Mouse (Mus musculus): Measurements from ENCODE around the gene Fam84b. TPM values are rescaled to one million over a fixed set of nuclear protein-coding genes. Genes with fewer than 3 reads are reported as not detected.

The Fam84b gene
- 11.8 and 15.8 TPM in 2 replicates for polyA plus RNA-seq (2014; fragmentation: Nextera tagmentation; extraction: Ambion mirVana)

DNA sequence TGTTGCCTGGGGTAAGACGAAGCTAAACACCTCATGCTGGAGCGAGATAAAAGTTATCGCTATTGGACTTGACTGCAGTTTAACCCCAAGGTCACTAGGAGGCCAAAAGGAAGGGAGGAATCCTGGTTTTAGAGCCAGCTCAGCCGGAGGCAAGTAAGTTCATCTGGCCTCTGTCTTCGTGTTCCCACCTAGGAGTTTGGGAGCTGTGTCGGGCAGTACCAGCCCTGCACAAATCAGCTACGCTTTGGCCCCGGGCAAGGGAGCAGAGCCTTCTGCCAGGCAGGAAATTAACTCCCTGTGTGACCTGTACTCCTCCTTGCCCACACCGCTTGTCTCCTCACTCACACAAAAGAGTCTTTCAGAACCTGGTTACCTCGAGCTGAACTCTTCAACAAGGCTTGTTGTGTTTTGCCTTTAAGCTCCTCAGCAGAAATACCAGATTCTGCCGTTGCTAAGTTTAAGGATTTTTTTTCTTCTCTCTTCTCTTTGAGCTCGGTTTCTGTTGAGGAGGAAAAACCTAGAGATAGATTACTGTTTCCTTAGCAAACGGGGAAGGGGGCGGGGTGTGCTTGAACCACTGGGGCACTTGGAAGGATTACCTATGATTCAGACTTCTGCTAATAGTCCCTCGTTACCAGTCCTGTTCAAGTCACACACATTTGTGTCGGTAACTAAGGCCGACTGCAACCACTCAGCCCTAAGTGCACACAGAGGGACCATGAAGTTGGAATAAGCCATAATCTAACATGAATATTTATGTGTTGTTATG is at the start of gene Fam84b:
Gene Fam84b (minus strand): TSS at position 548 of the 769 bp plus-strand sequence.
- Histone ChIP-seq H3K9me3 (ENCODE audit: control insufficient read depth, low read length) (no peaks in the 10 kb centered on the region), H3K4me2 (replicated peaks; ENCODE audit: low read depth, low read length) (no peak within 1 kb of the TSS), H3K9ac (ENCODE audit: low read depth, low read length) (no peak within 1 kb of the TSS), H3K36me3 (ENCODE audit: control insufficient read depth, insufficient read depth, low read length) (no peaks in the 10 kb centered on the region), H3K27ac (ENCODE audit: low read depth, low read length) (no peak within 1 kb of the TSS), H3K27me3 (ENCODE audit: control insufficient read depth, insufficient read depth, low read length) (no peaks in the 10 kb centered on the region), H3K4me3 (ENCODE audit: low read depth, low read length) (no peak within 1 kb of the TSS), H3K4me1 (replicated peaks; ENCODE audit: control insufficient read depth, insufficient read depth, low read length) (no peaks in the 10 kb centered on the region)
- 40% methylated on average over 17 of the region's 17 CpGs for WGBS
- DNase-seq (ENCODE audit: low spot score) = peak; percentile 26
- no peak for ATAC-seq (ENCODE audit: low FRiP score)

DNA sequence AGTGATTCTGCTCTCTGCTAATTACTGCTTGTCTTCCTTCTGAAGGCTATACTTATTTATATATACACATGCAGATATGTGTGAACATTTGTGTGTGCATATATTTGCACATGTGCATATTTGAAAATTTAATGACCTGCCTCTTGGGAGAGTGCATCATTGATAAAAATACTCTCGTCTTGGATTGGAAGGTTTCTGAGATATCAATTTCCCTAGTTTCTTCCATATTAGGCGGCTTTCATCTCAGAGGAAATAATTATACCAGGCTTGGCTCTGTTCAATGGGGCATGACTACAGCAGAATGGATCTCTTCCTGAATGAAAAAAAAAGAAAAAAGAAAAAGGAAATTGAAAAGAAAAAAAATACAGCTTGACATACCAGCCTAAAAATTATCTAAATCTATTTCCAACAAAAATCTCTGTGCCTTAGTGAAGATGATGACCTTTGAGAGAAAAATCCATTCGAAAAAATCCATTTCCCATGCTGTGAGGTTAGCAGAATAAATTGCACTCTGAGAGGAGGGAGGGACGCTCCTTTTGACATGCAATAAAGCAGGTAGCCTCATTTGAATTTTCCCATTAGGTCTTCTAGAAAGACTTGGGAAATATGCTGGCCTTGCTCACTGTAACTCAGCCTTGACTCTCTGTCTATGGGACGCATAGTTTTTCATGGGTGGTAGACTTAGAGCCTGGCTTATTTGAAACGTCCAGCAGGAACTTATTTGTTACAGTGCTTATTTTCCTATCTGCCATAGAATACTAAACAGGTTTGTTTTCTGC is 44.8 kb upstream of the Fam84b start:
- no peak overlapping the region for H3K4me3 ChIP-seq (ENCODE audit: low read depth, low read length)
- H3K4me1 ChIP-seq (replicated peaks; ENCODE audit: control insufficient read depth, insufficient read depth, low read length) = no peaks in the 10 kb centered on the region
- DNase-seq (ENCODE audit: low spot score) (no peak), ATAC-seq (ENCODE audit: low FRiP score) (no peak)
- H3K9ac ChIP-seq (ENCODE audit: low read depth, low read length) = no peak overlapping the region
- H3K27me3 ChIP-seq (ENCODE audit: control insufficient read depth, insufficient read depth, low read length) = no peaks in the 10 kb centered on the region
- H3K36me3 ChIP-seq (ENCODE audit: control insufficient read depth, insufficient read depth, low read length) = no peaks in the 10 kb centered on the region
- 62% methylated on average over 6 of the region's 6 CpGs for WGBS
- H3K9me3 ChIP-seq (ENCODE audit: control insufficient read depth, low read length) = no peaks in the 10 kb centered on the region
- no peak overlapping the region for H3K27ac ChIP-seq (ENCODE audit: low read depth, low read length)
- no peak overlapping the region for H3K4me2 ChIP-seq (replicated peaks; ENCODE audit: low read depth, low read length)

DNA sequence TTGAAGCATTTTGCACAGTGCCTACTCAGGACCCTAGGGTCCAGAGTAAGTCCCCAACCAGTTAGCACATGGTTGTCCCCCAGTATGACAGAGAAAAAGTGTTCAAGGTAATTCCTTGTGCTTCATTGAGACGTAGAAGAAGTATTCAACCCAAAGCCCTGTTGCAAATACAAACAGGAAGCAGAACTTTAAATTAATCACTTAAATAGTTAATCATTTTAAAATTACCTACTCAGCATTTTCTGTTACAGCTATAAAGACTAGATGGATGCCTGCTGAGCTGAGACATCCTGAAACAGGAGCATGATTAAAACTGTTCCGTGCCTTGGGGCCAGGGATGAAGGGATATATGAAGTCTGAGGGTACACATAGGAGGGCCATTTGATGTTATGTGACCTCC is 42.5 kb upstream of the Fam84b start:
- Histone ChIP-seq H3K4me3 (ENCODE audit: low read depth, low read length) (no peak overlapping the region), H3K27ac (ENCODE audit: low read depth, low read length) (no peak overlapping the region), H3K36me3 (ENCODE audit: control insufficient read depth, insufficient read depth, low read length) (no peaks in the 10 kb centered on the region), H3K9me3 (ENCODE audit: control insufficient read depth, low read length) (no peaks in the 10 kb centered on the region), H3K4me2 (replicated peaks; ENCODE audit: low read depth, low read length) (no peak overlapping the region), H3K4me1 (replicated peaks; ENCODE audit: control insufficient read depth, insufficient read depth, low read length) (no peaks in the 10 kb centered on the region), H3K27me3 (ENCODE audit: control insufficient read depth, insufficient read depth, low read length) (no peaks in the 10 kb centered on the region), H3K9ac (ENCODE audit: low read depth, low read length) (no peak overlapping the region)
- 86% methylated on average over 2 of the region's 2 CpGs for WGBS
- ATAC-seq (ENCODE audit: low FRiP score) (no peak), DNase-seq (ENCODE audit: low spot score) (no peak)

DNA sequence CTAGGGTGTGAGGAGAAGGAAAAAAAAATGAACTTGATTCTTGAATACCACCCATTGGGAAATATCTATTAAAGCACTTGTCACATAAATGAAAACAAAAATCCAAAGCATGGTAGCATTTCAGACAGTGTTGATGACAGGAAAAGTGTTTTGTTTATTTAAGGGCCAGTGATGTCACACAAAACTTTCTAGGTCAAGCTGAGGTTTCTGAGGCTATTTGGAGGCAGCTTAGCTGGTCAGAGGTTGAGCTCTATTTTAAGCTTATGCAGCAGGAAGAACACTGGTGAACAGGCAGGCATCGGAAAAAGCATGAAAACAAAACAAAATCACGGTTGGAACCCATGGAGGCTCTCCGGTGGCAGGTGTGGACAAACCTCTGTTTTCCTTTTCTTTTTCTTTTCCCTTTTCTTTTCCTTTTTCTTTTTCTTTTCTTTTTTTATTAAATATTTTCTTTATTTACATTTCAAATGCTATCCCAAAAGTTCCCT is 39.4 kb upstream of the Fam84b start:
- Histone ChIP-seq H3K4me1 (replicated peaks; ENCODE audit: control insufficient read depth, insufficient read depth, low read length) (no peaks in the 10 kb centered on the region; the same call in 1 of the 2 replicates), H3K36me3 (ENCODE audit: control insufficient read depth, insufficient read depth, low read length) (no peaks in the 10 kb centered on the region), H3K27ac (ENCODE audit: low read depth, low read length) (no peak overlapping the region), H3K4me3 (ENCODE audit: low read depth, low read length) (no peak overlapping the region), H3K9ac (ENCODE audit: low read depth, low read length) (no peak overlapping the region), H3K9me3 (ENCODE audit: control insufficient read depth, low read length) (no peaks in the 10 kb centered on the region), H3K27me3 (ENCODE audit: control insufficient read depth, insufficient read depth, low read length) (no peaks in the 10 kb centered on the region), H3K4me2 (replicated peaks; ENCODE audit: low read depth, low read length) (no peak overlapping the region)
- DNase-seq (ENCODE audit: low spot score) = no peak
- no peak for ATAC-seq (ENCODE audit: low FRiP score)
- WGBS = 83% methylated on average over 3 of the region's 3 CpGs

DNA sequence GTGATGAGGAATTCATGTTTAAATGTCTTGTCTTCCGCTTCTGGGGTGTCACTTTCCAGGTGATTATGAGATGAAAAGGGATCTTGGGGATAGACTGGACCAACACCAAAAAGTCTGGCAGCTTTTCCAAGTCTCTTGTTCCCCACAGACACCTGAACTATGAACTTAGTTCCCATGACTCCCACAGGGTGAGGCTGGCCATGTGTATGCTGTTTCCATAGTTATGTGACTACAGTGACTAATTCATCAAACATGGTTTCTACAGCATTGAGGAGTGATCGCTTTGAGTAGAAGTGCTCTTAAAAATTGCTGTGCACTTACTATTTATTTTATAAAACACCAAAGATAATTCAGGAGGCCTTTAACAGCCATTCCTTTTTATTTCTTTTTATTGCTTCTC is 35.1 kb upstream of the Fam84b start:
- H3K36me3 ChIP-seq (ENCODE audit: control insufficient read depth, insufficient read depth, low read length) = no peaks in the 10 kb centered on the region
- H3K4me2 ChIP-seq (replicated peaks; ENCODE audit: low read depth, low read length) = no peak overlapping the region
- no peak for ATAC-seq (ENCODE audit: low FRiP score)
- no peaks in the 10 kb centered on the region for H3K27me3 ChIP-seq (ENCODE audit: control insufficient read depth, insufficient read depth, low read length)
- H3K9ac ChIP-seq (ENCODE audit: low read depth, low read length) = no peak overlapping the region
- H3K4me1 ChIP-seq (replicated peaks; ENCODE audit: control insufficient read depth, insufficient read depth, low read length) = no peaks in the 10 kb centered on the region; the same call in 1 of the 2 replicates
- no peaks in the 10 kb centered on the region for H3K9me3 ChIP-seq (ENCODE audit: control insufficient read depth, low read length)
- H3K4me3 ChIP-seq (ENCODE audit: low read depth, low read length) = no peak overlapping the region
- DNase-seq (ENCODE audit: low spot score) = no peak
- H3K27ac ChIP-seq (ENCODE audit: low read depth, low read length) = no peak overlapping the region
- WGBS = 88% methylated on average over 2 of the region's 2 CpGs

DNA sequence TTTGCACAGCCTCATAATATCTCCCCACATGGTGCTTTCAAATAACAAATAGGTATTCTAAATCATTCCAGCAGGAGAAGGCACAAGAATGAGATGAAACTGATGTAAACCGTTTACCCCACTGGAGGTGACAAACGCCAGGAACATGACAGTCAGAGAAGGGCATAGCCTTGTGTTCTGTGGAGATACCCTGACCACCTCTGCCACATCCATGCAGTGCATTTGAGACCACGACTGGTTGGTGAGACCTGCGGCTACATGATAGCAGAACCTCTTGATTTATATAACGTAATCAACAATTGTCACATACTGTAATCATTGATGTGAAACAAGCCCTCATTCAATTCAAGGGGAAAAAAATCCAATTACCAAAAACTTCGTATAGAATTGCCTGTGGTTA is 22.1 kb upstream of the Fam84b start:
- Histone ChIP-seq H3K4me1 (replicated peaks; ENCODE audit: control insufficient read depth, insufficient read depth, low read length) (no peaks in the 10 kb centered on the region), H3K4me3 (ENCODE audit: low read depth, low read length) (no peak overlapping the region), H3K27ac (ENCODE audit: low read depth, low read length) (no peak overlapping the region), H3K9me3 (ENCODE audit: control insufficient read depth, low read length) (no peaks in the 10 kb centered on the region), H3K4me2 (replicated peaks; ENCODE audit: low read depth, low read length) (no peak overlapping the region), H3K9ac (ENCODE audit: low read depth, low read length) (no peak overlapping the region), H3K27me3 (ENCODE audit: control insufficient read depth, insufficient read depth, low read length) (no peaks in the 10 kb centered on the region), H3K36me3 (ENCODE audit: control insufficient read depth, insufficient read depth, low read length) (no peaks in the 10 kb centered on the region)
- no peak for ATAC-seq (ENCODE audit: low FRiP score)
- no peak for DNase-seq (ENCODE audit: low spot score)
- WGBS = 93% methylated on average over 6 of the region's 6 CpGs

DNA sequence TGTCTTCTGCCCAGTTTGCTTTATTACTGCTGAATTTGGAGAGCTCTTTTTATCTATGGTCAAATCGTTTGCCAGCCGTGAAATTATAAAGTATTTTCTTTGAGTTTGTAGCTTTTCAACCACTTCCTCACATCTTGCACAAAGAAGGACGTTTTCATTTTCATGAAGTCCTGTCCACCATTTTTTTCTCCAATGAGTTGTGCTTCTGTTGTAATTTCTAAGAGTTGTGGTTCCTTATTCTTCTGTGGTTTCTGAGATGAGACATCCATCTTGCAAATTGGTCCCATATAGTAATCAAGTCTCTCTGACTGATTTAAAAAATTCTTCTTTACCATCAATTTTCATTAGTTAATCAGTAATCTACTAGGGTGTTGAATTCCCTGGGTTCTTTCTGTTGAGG is 8.8 kb upstream of the Fam84b start:
- 84% methylated on average over 3 of the region's 3 CpGs for WGBS
- ATAC-seq (ENCODE audit: low FRiP score) = no peak
- no peak overlapping the region for H3K27ac ChIP-seq (ENCODE audit: low read depth, low read length)

DNA sequence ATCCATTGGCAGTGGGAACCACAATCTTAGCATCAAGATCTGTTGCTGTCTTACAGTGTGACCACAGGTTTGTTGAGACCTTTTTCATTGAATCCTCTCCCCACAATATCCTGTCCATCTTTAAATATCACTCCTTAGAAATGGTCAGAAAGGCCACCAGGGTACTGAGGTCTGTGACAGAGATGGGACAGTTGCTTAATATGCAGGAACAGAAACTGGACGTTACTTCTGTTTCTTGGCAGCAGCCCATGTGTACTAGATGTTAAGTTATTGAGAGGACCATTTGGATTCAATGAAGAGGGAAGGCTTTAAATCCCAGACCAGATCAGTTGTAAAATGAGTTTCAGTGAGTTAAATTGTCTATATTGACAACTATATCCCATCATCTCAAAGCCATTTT is 1.5 kb upstream of the Fam84b start:
- Histone ChIP-seq H3K27me3 (ENCODE audit: control insufficient read depth, insufficient read depth, low read length) (no peaks in the 10 kb centered on the region), H3K27ac (ENCODE audit: low read depth, low read length) (no peak overlapping the region), H3K4me3 (ENCODE audit: low read depth, low read length) (no peak overlapping the region), H3K9me3 (ENCODE audit: control insufficient read depth, low read length) (no peaks in the 10 kb centered on the region), H3K4me2 (replicated peaks; ENCODE audit: low read depth, low read length) (no peak overlapping the region), H3K4me1 (replicated peaks; ENCODE audit: control insufficient read depth, insufficient read depth, low read length) (no peaks in the 10 kb centered on the region), H3K9ac (ENCODE audit: low read depth, low read length) (no peak overlapping the region), H3K36me3 (ENCODE audit: control insufficient read depth, insufficient read depth, low read length) (no peaks in the 10 kb centered on the region)
- DNase-seq (ENCODE audit: low spot score) = no peak
- WGBS = 84% methylated on average over 1 of the region's 1 CpGs
- ATAC-seq (ENCODE audit: low FRiP score) = no peak

More for the DNA sequence above, 8.8 kb upstream of the Fam84b start:
- H3K27me3 ChIP-seq (ENCODE audit: control insufficient read depth, insufficient read depth, low read length) = no peaks in the 10 kb centered on the region
- no peaks in the 10 kb centered on the region for H3K9me3 ChIP-seq (ENCODE audit: control insufficient read depth, low read length)
- H3K4me3 ChIP-seq (ENCODE audit: low read depth, low read length) = no peak overlapping the region
- H3K9ac ChIP-seq (ENCODE audit: low read depth, low read length) = no peak overlapping the region
- DNase-seq (ENCODE audit: low spot score) = no peak
- H3K4me2 ChIP-seq (replicated peaks; ENCODE audit: low read depth, low read length) = no peak overlapping the region
- no peaks in the 10 kb centered on the region for H3K36me3 ChIP-seq (ENCODE audit: control insufficient read depth, insufficient read depth, low read length)
- H3K4me1 ChIP-seq (replicated peaks; ENCODE audit: control insufficient read depth, insufficient read depth, low read length) = no peaks in the 10 kb centered on the region

Data from hindbrain, embryonic 11.5 days (tissue).